Mouse (Mus musculus) left cerebral cortex, postnatal 4 days (tissue): ENCODE data around the gene Tmem26. TPM values are rescaled to one million over a fixed set of nuclear protein-coding genes. Genes with fewer than 3 reads are reported as not detected.
"Not testable (repeated sequence)": the region's sequence is repeated elsewhere in the genome, so short reads cannot be mapped to it uniquely, and the experiment has no call there.

Experiments
- DNase-seq: peaks from one replicate; pipeline ENCODE4 v3.0.0-alpha.2; 2022
- intact Hi-C: fragments of 180-260 bp; cut with DNase I; formaldehyde crosslinking; loops from one replicate; pipeline ENCODE4 v1.15.1; 2025
- total RNA-seq, 2 experiments: library from RNA; stranded (reverse); gene quantifications; 2 replicates each; pipeline ENCODE4 v1.2.3; 2021

Gene Tmem26
- 1 to 10 TPM in 1 of 2 experiments, under 1 TPM in 1; 0.76 to 1.2 TPM for total RNA-seq

DNA sequence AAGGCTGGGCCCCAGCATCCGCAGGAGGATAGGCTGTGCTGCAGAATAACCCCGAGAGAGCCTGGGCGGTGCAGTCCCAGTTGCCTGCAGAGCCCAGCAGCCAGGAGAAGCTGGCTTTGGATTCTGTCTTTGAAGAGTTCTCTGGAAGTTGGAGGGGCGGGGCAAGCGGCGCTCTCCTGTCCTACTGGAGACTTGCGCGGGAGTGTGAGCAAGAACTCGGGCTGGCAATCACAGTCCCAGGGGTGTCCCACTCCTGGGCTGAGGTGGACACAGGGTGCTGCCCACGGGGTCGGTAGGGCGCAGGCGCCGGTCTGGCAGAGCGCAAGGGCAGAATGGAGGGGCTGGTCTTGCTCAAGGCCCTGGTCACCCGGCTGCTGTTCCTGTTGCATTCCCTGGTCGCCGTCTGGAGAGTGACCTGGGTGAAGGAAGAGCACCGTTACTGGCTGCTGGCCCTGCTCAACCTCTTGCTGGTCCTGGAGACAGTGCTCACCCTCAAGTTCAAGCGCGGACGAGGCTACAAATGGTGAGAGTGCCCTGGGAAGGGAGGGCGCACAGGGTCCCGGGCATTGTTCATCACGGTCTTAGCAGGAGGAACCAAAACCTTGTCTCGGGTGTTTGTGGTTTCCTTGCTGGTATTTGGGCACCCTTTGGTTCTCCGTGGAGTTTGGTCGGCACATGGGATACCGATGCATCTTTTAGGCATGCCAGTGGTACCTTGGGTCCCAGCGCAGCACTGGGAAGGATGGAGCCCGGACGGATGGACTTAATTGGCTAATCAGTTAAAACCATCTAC is at the start of gene Tmem26:
Gene Tmem26, plus strand, starts transcription at position 79 of the 793 bp plus-strand sequence.
- intact Hi-C loops, result no loop called here
- DNase-seq, result peak; percentile 7

GRCm38 (mm10) chr10:68678678-68679077 is 44.8 kb upstream of the Tmem26 start:
- intact Hi-C loops, result no loop called here
- no peak for DNase-seq

- intact Hi-C loops, result no loop called here
- DNase-seq, result no peak
Observed at GRCm38 (mm10) chr10:68681233-68681632, 42.2 kb upstream of the Tmem26 start.

DNA sequence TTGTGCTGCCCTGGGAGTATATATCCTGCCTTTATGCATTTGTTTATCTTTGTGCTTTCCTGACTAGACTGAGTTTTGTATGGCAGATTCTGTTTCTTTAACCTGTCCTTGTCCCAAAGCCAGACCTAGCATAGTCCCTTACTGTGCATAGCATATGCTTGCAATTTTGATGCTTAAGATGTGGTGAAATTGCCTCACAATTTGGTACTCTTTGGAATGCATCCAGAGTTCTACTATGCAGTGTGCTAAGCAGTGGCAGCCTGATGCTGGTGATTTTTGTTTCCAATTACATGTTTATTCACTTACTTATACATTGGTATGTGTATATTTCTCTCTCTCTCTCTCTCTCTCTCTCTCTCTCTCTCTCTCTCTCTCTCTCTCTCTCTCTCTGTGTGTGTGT is 37.9 kb upstream of the Tmem26 start:
- no peak for DNase-seq
- intact Hi-C loops, result no loop called here

- peak; percentile 15 for DNase-seq
- intact Hi-C loops, result no loop called here
Observed at GRCm38 (mm10) chr10:68691116-68691515, 32.3 kb upstream of the Tmem26 start.

DNA sequence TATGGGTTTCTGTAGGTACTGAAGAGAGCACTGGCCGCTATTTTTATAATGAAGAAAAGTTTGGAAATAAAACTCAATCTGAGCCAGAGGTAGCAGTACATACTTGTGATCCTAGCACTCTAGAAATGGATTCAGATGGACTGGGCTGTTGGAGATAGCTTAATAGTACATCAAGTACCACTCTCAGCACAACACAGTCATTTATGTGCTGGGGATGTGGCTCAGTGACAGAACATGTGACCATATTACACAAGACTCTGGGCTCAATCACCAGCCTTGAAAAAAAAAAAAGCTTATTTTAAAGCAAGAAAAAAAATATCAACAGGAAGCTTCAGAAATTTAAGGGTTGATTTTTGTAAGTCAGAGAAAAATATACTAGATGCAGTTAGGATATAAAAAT is 31.0 kb upstream of the Tmem26 start:
- intact Hi-C loops, result no loop called here
- no peak for DNase-seq

DNA sequence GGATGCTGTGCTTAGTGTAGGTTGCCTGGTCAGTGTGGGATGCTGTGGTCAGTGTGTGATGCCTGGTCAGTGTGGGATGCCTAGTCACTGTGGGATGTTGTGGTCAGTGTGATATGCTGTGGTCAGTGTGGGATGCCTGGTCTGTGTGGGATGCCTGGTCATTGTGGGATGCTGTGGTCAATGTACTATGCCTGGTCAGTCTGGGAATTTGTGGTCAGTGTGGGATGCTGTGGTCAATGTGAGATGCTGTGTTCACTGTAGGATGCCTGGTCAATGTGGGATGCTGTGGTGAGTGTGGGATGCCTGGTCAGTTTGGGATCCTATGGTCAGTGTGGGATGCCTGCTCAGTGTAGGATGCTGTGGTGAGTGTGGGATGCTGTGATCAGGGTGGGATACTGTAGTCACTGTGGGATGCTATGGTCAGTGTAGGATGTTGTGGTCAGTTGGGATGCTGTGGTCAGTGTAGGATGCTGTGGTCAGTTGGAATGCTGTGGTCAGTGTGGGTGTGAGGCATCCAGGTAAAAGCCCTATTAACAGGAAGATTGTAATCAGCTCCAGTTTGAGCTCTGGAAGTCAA is 27.6 kb upstream of the Tmem26 start:
- intact Hi-C loops, result no loop called here
- no peak for DNase-seq

DNA sequence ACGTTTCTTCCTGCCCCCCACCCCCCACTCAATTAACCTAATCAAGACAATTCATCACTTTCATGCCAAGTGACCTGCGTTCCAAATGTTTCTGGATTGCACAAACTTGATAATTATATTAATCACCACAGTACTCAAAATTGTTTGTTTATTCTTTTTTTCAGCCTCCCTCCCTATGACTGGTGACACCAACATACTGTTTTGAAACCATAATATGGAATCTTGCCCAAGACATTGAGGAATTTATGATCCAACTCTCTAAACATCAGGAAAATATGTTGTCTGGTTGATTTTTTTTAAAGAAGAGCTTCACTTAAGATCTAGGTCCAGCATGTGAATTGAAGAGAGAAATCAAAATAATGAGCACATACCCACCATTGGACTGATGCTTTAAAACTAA is 19.2 kb upstream of the Tmem26 start:
- intact Hi-C loops, result no loop called here
- no peak for DNase-seq

GRCm38 (mm10) chr10:68705471-68706036 is 17.9 kb upstream of the Tmem26 start:
- no peak for DNase-seq
- intact Hi-C loops, result no loop called here

DNA sequence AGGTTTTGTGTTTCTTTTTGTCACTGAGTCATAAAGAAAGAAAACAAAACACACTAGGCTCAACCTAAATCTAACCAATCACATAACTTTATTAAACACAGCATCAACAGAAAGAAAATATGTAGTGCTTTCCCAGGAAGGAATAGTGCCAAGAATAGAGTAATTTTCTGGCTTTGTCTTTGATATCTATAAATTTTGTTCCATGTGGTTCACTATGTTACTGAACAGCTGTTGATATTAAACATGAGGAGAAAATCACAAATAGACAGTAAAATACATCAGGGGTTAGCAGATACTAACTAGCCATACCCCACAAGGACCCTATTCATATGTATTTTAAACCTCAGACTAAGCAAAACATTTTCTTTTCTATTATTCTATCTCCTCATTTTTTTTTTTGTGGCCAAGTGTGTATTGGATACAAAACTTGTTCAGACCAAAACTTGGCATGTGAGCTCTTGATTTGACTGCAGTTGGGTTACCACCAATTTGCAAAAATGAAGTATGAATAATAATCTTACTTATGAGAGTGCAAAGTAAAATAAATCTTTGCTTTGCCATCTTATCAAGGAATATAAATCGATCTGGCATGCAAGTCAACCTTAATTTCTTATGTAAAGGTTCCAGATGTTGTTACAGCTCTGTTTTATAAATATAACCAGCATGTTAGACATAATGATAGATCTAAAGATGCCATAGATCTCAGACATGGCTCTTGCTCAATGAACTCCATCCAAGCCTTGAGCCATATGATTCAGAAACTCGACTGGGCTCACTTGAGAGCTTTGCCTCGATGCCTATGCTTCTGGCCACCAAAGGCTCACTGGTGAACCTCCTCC is 16.2 kb upstream of the Tmem26 start:
- intact Hi-C loops, result no loop called here
- no peak for DNase-seq

DNA sequence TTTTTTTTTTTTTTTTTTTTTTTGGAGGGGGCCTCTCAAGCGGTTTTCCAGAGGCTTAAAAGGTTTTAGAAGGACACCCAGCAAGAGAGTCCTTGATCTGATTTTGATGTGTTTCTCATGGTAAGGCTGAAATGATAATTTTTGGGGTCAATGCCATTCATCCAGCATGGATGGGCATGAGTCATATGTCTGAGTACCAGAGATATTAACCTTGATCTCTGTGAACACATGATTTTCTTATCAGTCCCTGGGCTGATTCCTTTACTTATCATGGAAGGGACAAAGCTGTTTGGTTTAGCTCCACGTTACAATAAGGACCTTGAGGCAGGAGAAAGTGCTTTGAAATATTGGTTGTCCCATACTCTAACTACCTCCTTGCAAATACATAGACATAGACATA is 10.5 kb upstream of the Tmem26 start:
- intact Hi-C loops, result no loop called here
- no peak for DNase-seq

DNA sequence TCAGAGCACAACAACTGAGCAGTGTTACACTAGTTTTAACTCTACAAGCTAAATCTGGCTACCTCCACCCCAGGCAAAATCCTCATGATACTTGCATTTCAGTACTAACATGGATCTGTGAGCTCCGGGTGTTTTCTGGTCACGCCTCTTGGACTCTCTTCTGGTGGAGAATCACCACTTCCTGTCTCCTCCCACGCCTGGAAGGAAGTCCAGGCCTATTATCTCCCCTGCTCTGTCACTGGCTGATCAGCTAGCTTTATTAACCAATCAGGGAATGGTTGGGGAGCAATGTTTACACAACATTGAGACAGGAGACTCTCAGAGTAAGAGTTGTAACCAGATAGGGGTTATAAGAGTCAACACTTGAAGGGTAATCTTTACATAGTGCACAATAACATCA is 9.1 kb upstream of the Tmem26 start:
- no peak for DNase-seq
- intact Hi-C loops, result no loop called here

GRCm38 (mm10) chr10:68715396-68715795 is 8.1 kb upstream of the Tmem26 start:
- DNase-seq, result no peak
- intact Hi-C loops, result no loop called here

GRCm38 (mm10) chr10:68718375-68718774 is 5.1 kb upstream of the Tmem26 start:
- DNase-seq, result no peak
- intact Hi-C loops, result no loop called here

DNA sequence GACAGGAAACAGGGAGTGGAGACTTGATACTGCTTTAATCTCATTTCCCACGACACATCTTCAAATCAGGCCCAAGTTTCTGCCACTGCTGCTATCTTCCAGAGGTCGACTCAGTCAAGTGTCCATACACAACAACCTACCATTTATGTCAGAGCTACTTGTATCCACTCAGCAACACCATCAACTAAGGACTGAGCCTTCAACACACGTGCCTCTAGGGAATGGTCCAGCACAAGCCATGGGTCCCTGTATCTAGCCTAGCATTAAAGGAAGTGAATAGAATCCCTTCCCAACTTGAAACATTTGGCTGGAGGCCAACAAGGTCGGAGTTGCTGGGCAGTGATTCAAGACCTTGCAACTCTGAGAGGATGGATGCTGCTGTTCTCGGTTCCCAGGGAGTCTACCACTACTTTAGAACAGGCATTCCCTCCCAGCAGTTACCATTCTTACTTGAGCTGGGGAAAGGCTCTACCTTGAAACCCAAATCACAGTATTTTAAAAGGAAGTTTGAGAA is 2.5 kb upstream of the Tmem26 start:
- intact Hi-C loops, result no loop called here
- no peak for DNase-seq

- DNase-seq, result no peak
Observed at GRCm38 (mm10) chr10:68723015-68723414, 431 bp upstream of the Tmem26 start.

DNA sequence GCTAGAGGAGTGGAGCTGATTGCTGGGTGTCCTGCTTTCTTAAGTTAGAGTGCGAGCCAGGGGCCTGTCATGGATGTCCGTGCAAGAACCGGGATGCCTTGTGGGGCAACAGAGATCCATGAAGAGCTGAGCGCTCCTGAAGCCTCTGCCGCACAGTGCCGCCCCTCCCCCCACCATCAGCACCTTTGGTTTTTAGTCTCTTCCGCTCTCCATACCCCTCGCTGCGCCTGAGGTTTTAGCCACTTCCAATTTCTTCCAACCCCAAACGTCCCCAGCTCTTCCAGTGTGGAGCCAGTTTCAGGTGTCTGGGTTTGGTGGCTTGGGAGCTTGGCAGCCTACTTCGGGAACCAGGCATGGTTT is 895 bp downstream of the Tmem26 start:
- peak; percentile 24 for DNase-seq
- intact Hi-C loops, result no loop called here

More at GRCm38 (mm10) chr10:68723015-68723414, 431 bp upstream of the Tmem26 start:
- intact Hi-C loops, result no loop called here

GRCm38 (mm10) chr10:68727464-68727863 is 4.0 kb downstream of the Tmem26 start:
- intact Hi-C loops, result no loop called here
- DNase-seq, result no peak

- intact Hi-C loops, result no loop called here
- DNase-seq, result no peak
Observed at GRCm38 (mm10) chr10:68735621-68736020, 12.2 kb downstream of the Tmem26 start.

DNA sequence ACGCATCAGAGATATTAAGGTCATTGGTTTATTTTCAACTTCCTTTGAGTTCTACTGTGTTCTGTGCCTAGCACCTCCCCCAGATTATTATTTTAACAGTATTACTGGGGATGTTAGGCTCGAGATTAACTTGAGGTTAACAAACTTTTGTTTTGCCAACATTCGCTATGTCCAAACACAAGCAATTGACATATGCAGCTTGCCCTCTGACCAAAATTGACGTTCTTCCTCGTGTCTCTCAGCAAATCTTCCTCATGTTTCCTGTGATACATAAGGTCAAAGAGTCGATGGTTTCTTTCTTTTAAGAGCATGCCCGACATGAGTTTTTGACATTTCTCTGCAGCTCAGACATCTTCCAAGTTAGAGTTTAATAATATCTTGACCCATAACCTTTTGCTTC is 13.9 kb downstream of the Tmem26 start:
- DNase-seq, result no peak
- intact Hi-C loops, result no loop called here

GRCm38 (mm10) chr10:68738981-68739380 is 15.5 kb downstream of the Tmem26 start:
- DNase-seq, intact Hi-C loops: not testable (repeated sequence)
